In the genomic region with DNA sequence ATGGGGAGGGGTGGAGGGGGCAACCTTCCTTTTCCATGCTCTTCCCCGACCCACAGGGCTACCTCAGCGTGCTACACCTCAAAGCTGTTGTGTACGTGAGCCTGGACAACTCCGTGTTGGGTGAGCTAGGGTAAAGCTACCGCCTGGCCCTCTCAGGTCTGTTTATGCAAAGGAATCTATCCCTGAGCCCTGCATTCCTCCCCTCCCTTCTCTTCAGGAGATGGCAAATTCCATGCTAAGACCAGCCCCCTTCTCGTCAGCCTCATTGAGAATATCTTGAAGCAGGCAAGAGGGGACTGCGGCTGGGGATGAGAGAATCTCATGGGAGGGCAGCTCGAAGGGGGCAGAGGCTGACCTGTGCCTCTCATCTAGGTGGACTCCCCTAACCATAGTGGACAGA, we compare ENCODE assay signal across 14 mouse cellular contexts. TPM values are rescaled to one million over a fixed set of nuclear protein-coding genes. Genes with fewer than 3 reads are reported as not detected.
A peak's percentile ranks its signal among the peaks of the same experiment; 100 is the strongest.
DNase-seq lines count a peak whose midpoint lies in the region; ATAC-seq lines count a peak whose summit lies in the region.
"Had no signal": no experiment of that assay in that cellular context is flagged by ENCODE, and none has a peak within 500 bp of the region (broad histone marks: within the 10 kb centered on the region; RNA-seq: fewer than 3 reads in every experiment).

No protein-coding gene starts in this region.

- peak overlapping the region; percentile 29; the same call in 1 of the 2 replicates for H3K27ac ChIP-seq in hindbrain, embryonic 10.5 days
- H3K27ac ChIP-seq in hindbrain, embryonic 11.5 days (ENCODE audit: low read depth, low read length) = no peak overlapping the region
- H3K27ac ChIP-seq in forebrain, embryonic 14.5 days (ENCODE audit: low read depth, low read length) = no peak overlapping the region
- H3K27ac ChIP-seq in midbrain, embryonic 12.5 days (replicated peaks) = no peak overlapping the region

- DNase-seq in hindbrain, embryonic 10.5 days (ENCODE audit: low spot score) = no peak
- DNase-seq in hindbrain, embryonic 11.5 days (ENCODE audit: low spot score) = no peak
- peak; percentile 49 for DNase-seq in R1 (ENCODE audit: low read depth, low spot score)
- DNase-seq in forebrain, embryonic 14.5 days (ENCODE audit: low spot score) = no peak
- DNase-seq in thymus, adult 18-20 months = no peak
- DNase-seq in left cerebral cortex, adult 9 months (ENCODE audit: low spot score in 2 of 2) = no peak
- DNase-seq in adrenal gland, adult 18-20 months (ENCODE audit: low spot score in 2 of 2) = no peak
- DNase-seq: adrenal gland, adult 8-10 months; cerebellum, postnatal 36 days; kidney, adult 9 months; liver; right cerebral cortex, postnatal 14 days had no signal

- no peak overlapping the region for H3K4me2 ChIP-seq in hindbrain, embryonic 11.5 days (replicated peaks; ENCODE audit: low read depth, low read length)
- peak overlapping the region; percentile 54; the same call in 1 of the 2 replicates for H3K4me2 ChIP-seq in forebrain, embryonic 14.5 days (ENCODE audit: low read length)
- H3K4me2 ChIP-seq in midbrain, embryonic 12.5 days (replicated peaks) = 0 out of 2 replicates have a peak overlapping the region, but pooled peaks have one; percentile 51

- peaks cover 6% of the 10 kb centered on the region; the same call in 1 of the 2 replicates for H3K9me3 ChIP-seq in hindbrain, embryonic 10.5 days
- H3K9me3 ChIP-seq in hindbrain, embryonic 11.5 days (ENCODE audit: control insufficient read depth, low read length) = peaks cover 2% of the 10 kb centered on the region; the same call in 1 of the 2 replicates
- H3K9me3 ChIP-seq in forebrain, embryonic 14.5 days (replicated peaks; ENCODE audit: control insufficient read depth, low read length) = no peaks in the 10 kb centered on the region
- H3K9me3 ChIP-seq in midbrain, embryonic 12.5 days = no peaks in the 10 kb centered on the region

- WGBS in hindbrain, embryonic 10.5 days = 30% methylated on average over 8 of the region's 8 CpGs
- 31% methylated on average over 8 of the region's 8 CpGs for WGBS in hindbrain, embryonic 11.5 days
- WGBS in forebrain, embryonic 14.5 days = 44% methylated on average over 8 of the region's 8 CpGs
- 40% methylated on average over 8 of the region's 8 CpGs for WGBS in midbrain, embryonic 12.5 days

- H3K4me1 ChIP-seq in hindbrain, embryonic 10.5 days (replicated peaks) = peaks cover 22% of the 10 kb centered on the region
- H3K4me1 ChIP-seq in hindbrain, embryonic 11.5 days (replicated peaks; ENCODE audit: control insufficient read depth, insufficient read depth, low read length) = no peaks in the 10 kb centered on the region
- peaks cover 2% of the 10 kb centered on the region; the same call in 1 of the 2 replicates for H3K4me1 ChIP-seq in forebrain, embryonic 14.5 days (ENCODE audit: control insufficient read depth, insufficient read depth, low read length)
- peaks cover 4% of the 10 kb centered on the region; the same call in 1 of the 2 replicates for H3K4me1 ChIP-seq in midbrain, embryonic 12.5 days

- no peaks in the 10 kb centered on the region for H3K36me3 ChIP-seq in hindbrain, embryonic 10.5 days
- H3K36me3 ChIP-seq in hindbrain, embryonic 11.5 days (ENCODE audit: control insufficient read depth, insufficient read depth, low read length) = no peaks in the 10 kb centered on the region
- H3K36me3 ChIP-seq in forebrain, embryonic 14.5 days (ENCODE audit: control insufficient read depth, insufficient read depth, low read length) = no peaks in the 10 kb centered on the region
- no peaks in the 10 kb centered on the region for H3K36me3 ChIP-seq in midbrain, embryonic 12.5 days

- peaks cover 35% of the 10 kb centered on the region for H3K27me3 ChIP-seq in hindbrain, embryonic 10.5 days (ENCODE audit: insufficient read depth, poor library complexity, severe bottlenecking)
- H3K27me3 ChIP-seq in hindbrain, embryonic 11.5 days (ENCODE audit: control insufficient read depth, insufficient read depth, low read length) = no peaks in the 10 kb centered on the region
- no peaks in the 10 kb centered on the region for H3K27me3 ChIP-seq in forebrain, embryonic 14.5 days (replicated peaks; ENCODE audit: control insufficient read depth, insufficient read depth, low read length)
- peaks cover 18% of the 10 kb centered on the region for H3K27me3 ChIP-seq in midbrain, embryonic 12.5 days

- no peak overlapping the region for H3K9ac ChIP-seq in hindbrain, embryonic 11.5 days (ENCODE audit: low read depth, low read length)
- H3K9ac ChIP-seq in forebrain, embryonic 14.5 days (ENCODE audit: low read length) = peak overlapping the region; percentile 64; the same call in 1 of the 2 replicates
- no peak overlapping the region for H3K9ac ChIP-seq in midbrain, embryonic 12.5 days (replicated peaks)

- no peak for ATAC-seq in hindbrain, embryonic 11.5 days (ENCODE audit: low FRiP score)
- no peak for ATAC-seq in forebrain, embryonic 14.5 days
- ATAC-seq in midbrain, embryonic 12.5 days (ENCODE audit: low FRiP score, low read depth) = no peak

- H3K4me3 ChIP-seq in hindbrain, embryonic 10.5 days = 0 out of 2 replicates have a peak overlapping the region, but pooled peaks have one; percentile 49
- H3K4me3 ChIP-seq in hindbrain, embryonic 11.5 days (ENCODE audit: low read depth, low read length) = no peak overlapping the region
- no peak overlapping the region; the same call in 1 of the 2 replicates for H3K4me3 ChIP-seq in forebrain, embryonic 14.5 days (ENCODE audit: low read depth, low read length)
- no peak overlapping the region for H3K4me3 ChIP-seq in midbrain, embryonic 12.5 days

RNA-seq across cellular contexts. Expression of a gene that starts 13.1 kb away (rescaled TPM):
- polyA plus RNA-seq in hindbrain, embryonic 10.5 days (2016; fragmentation: Nextera tagmentation; extraction: Ambion mirVana) = 1.7 and 4.9 TPM in 2 replicates
- polyA plus RNA-seq in hindbrain, embryonic 11.5 days (2014; fragmentation: Nextera tagmentation; extraction: Ambion mirVana) = 2.5 and 2.7 TPM in 2 replicates
- polyA plus RNA-seq in forebrain, embryonic 14.5 days (2014; fragmentation: Nextera tagmentation; extraction: Ambion mirVana) = 1.8 and 1.9 TPM in 2 replicates
- 1.6 and 2.4 TPM in 2 replicates for polyA plus RNA-seq in midbrain, embryonic 12.5 days (2016; fragmentation: Nextera tagmentation; extraction: Ambion mirVana)
- total RNA-seq in adrenal gland, adult 18-20 months (2021) = 1 to 10 TPM; 1.8 to 2.7 TPM

RNA-seq across cellular contexts. Expression of a gene that starts 18.2 kb away (rescaled TPM):
- 15.2 and 27.5 TPM in 2 replicates for polyA plus RNA-seq in hindbrain, embryonic 10.5 days (2016; fragmentation: Nextera tagmentation; extraction: Ambion mirVana)
- polyA plus RNA-seq in hindbrain, embryonic 11.5 days (2014; fragmentation: Nextera tagmentation; extraction: Ambion mirVana) = 22.6 and 22.9 TPM in 2 replicates
- polyA plus RNA-seq in forebrain, embryonic 14.5 days (2014; fragmentation: Nextera tagmentation; extraction: Ambion mirVana) = 44.4 and 58.4 TPM in 2 replicates
- 31.9 and 33.5 TPM in 2 replicates for polyA plus RNA-seq in midbrain, embryonic 12.5 days (2016; fragmentation: Nextera tagmentation; extraction: Ambion mirVana)
- 10 to 100 TPM; 41.3 to 43.6 TPM for total RNA-seq in adrenal gland, adult 18-20 months (2021)

RNA-seq across cellular contexts. Expression of a gene that starts 29.4 kb away (rescaled TPM):
- polyA plus RNA-seq in hindbrain, embryonic 10.5 days (2016; fragmentation: Nextera tagmentation; extraction: Ambion mirVana) = 10.3 and 47.6 TPM in 2 replicates
- polyA plus RNA-seq in hindbrain, embryonic 11.5 days (2014; fragmentation: Nextera tagmentation; extraction: Ambion mirVana) = 45.4 and 47.6 TPM in 2 replicates
- polyA plus RNA-seq in forebrain, embryonic 14.5 days (2014; fragmentation: Nextera tagmentation; extraction: Ambion mirVana) = 184 and 201 TPM in 2 replicates
- 89.4 and 93.1 TPM in 2 replicates for polyA plus RNA-seq in midbrain, embryonic 12.5 days (2016; fragmentation: Nextera tagmentation; extraction: Ambion mirVana)
- total RNA-seq in adrenal gland, adult 18-20 months (2021) = 1 to 10 TPM; 2.5 to 4.9 TPM
- total RNA-seq: heart, postnatal 25 days had no signal

RNA-seq across cellular contexts. Expression of a gene that starts 30.9 kb away (rescaled TPM):
- polyA plus RNA-seq in hindbrain, embryonic 10.5 days (2016; fragmentation: Nextera tagmentation; extraction: Ambion mirVana) = 72.2 and 95.5 TPM in 2 replicates
- polyA plus RNA-seq in hindbrain, embryonic 11.5 days (2014; fragmentation: Nextera tagmentation; extraction: Ambion mirVana) = 67.0 and 87.3 TPM in 2 replicates
- 10.5 and 12.3 TPM in 2 replicates for polyA plus RNA-seq in forebrain, embryonic 14.5 days (2014; fragmentation: Nextera tagmentation; extraction: Ambion mirVana)
- 49.0 and 68.9 TPM in 2 replicates for polyA plus RNA-seq in midbrain, embryonic 12.5 days (2016; fragmentation: Nextera tagmentation; extraction: Ambion mirVana)
- 100 to 1,000 TPM; 667 to 880 TPM for total RNA-seq in adrenal gland, adult 18-20 months (2021)

RNA-seq across cellular contexts. Expression of a gene that starts 46.1 kb away (rescaled TPM):
- 0.30 TPM in 2 replicates for polyA plus RNA-seq in hindbrain, embryonic 10.5 days (2016; fragmentation: Nextera tagmentation; extraction: Ambion mirVana)
- polyA plus RNA-seq in hindbrain, embryonic 11.5 days (2014; fragmentation: Nextera tagmentation; extraction: Ambion mirVana) = 0.15 and 0.27 TPM in 2 replicates
- polyA plus RNA-seq in forebrain, embryonic 14.5 days (2014; fragmentation: Nextera tagmentation; extraction: Ambion mirVana) = 0.10 TPM in 1 of 2 replicates, not detected in the other
- polyA plus RNA-seq in midbrain, embryonic 12.5 days (2016; fragmentation: Nextera tagmentation; extraction: Ambion mirVana) = 0.23 and 0.24 TPM in 2 replicates
- 1 to 10 TPM in 1 of 2 experiments, under 1 TPM in 1; 0.93 to 1.3 TPM for total RNA-seq in adrenal gland, adult 18-20 months (2021)
